In the genomic region with DNA sequence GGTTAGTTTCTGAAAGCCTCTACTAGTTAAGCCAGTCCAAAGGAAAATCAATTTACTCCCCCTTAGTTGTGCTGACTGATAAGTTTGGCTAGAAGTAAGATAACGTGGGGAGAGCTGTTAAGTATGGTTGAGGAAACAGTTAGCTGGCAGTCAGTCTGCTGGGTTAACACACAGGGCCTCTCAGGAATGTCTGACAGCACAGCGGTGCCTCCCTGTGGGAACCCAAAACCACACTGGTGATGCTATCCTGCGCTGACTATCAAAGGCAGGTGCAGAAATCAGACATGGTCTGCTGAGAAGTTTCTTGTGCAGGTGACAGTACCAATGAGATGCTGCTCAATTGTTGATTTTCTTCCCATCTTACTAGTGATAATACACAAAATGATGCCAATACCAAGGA, we compare ENCODE assay signal across 19 mouse cellular contexts. TPM values are rescaled to one million over a fixed set of nuclear protein-coding genes. Genes with fewer than 3 reads are reported as not detected.
"Had no signal": no experiment of that assay in that cellular context is flagged by ENCODE, and none has a peak within 500 bp of the region (broad histone marks: within the 10 kb centered on the region; RNA-seq: fewer than 3 reads in every experiment).

No protein-coding gene starts in this region.

- H3K4me1 ChIP-seq: intestine, embryonic 15.5 days; liver, embryonic 15.5 days; midbrain, embryonic 12.5 days; midbrain, embryonic 15.5 days; neural tube, embryonic 12.5 days; neural tube, embryonic 15.5 days had no signal

- H3K4me2 ChIP-seq: intestine, embryonic 15.5 days; kidney, embryonic 15.5 days; liver, embryonic 11.5 days; liver, embryonic 15.5 days; lung, embryonic 14.5 days; midbrain, embryonic 12.5 days; midbrain, embryonic 15.5 days; neural tube, embryonic 12.5 days; neural tube, embryonic 15.5 days had no signal

- H3K9me3 ChIP-seq: intestine, embryonic 15.5 days; kidney, embryonic 15.5 days; liver, embryonic 15.5 days; midbrain, embryonic 12.5 days; midbrain, embryonic 15.5 days; neural tube, embryonic 12.5 days; neural tube, embryonic 15.5 days had no signal

- ATAC-seq: intestine, embryonic 15.5 days; midbrain, embryonic 15.5 days had no signal

- H3K9ac ChIP-seq: intestine, embryonic 15.5 days; kidney, embryonic 15.5 days; liver, embryonic 15.5 days; lung, embryonic 14.5 days; midbrain, embryonic 12.5 days; midbrain, embryonic 15.5 days; neural tube, embryonic 12.5 days; neural tube, embryonic 15.5 days had no signal

- H3K27me3 ChIP-seq: intestine, embryonic 15.5 days; kidney, embryonic 15.5 days; liver, embryonic 15.5 days; midbrain, embryonic 12.5 days; midbrain, embryonic 15.5 days; neural tube, embryonic 12.5 days; neural tube, embryonic 15.5 days had no signal

- DNase-seq: kidney, adult 11 months; kidney, adult 8-10 months; kidney, postnatal 10 days; kidney, postnatal 36 days; lung, embryonic 14.5 days; lung, postnatal 10 days; lung, postnatal 4 days; right cerebral cortex, adult 18-20 months; right cerebral cortex, postnatal 14 days; right cerebral cortex, postnatal 4 days had no signal

- H3K4me3 ChIP-seq: intestine, embryonic 15.5 days; kidney, embryonic 15.5 days; liver, embryonic 15.5 days; midbrain, embryonic 12.5 days; midbrain, embryonic 15.5 days; neural tube, embryonic 12.5 days; neural tube, embryonic 15.5 days had no signal

- H3K27ac ChIP-seq: intestine, embryonic 15.5 days; kidney, embryonic 15.5 days; liver, embryonic 15.5 days; midbrain, embryonic 12.5 days; midbrain, embryonic 15.5 days; neural tube, embryonic 12.5 days; neural tube, embryonic 15.5 days; stomach, postnatal 0 days had no signal

- H3K36me3 ChIP-seq: intestine, embryonic 15.5 days; kidney, embryonic 15.5 days; liver, embryonic 15.5 days; midbrain, embryonic 12.5 days had no signal

RNA-seq across cellular contexts. Expression of a gene that starts 14.2 kb away (rescaled TPM):
- polyA plus RNA-seq: midbrain, embryonic 12.5 days had no signal
